Mouse (Mus musculus) heart, postnatal 10 days (tissue): Measurements from ENCODE around the gene Wasf3. TPM values are rescaled to one million over a fixed set of nuclear protein-coding genes. Genes with fewer than 3 reads are reported as not detected.

Experiments
- total RNA-seq, 2 experiments: library from RNA; stranded (reverse); gene quantifications; 2 replicates each; pipeline ENCODE4 v1.2.3; 2021

Wasf3 gene
- total RNA-seq, 2 experiments from 2014 or later, result 0.50 to 0.53 TPM

Other genes with a start within 250 kb of the Wasf3 start
- not detected for gene Gm5565, start 224.4 kb upstream of the Wasf3 start, total RNA-seq
- not detected for gene Gm6309, start 214.3 kb upstream of the Wasf3 start, total RNA-seq
- under 1 TPM in 1 of 2 experiments, not detected in 1; 0.45 TPM for gene 1700001J03Rik, start 199.7 kb upstream of the Wasf3 start, total RNA-seq
- 10 to 100 TPM; 40.3 to 44.8 TPM for gene Rnf6, start 163.4 kb upstream of the Wasf3 start, total RNA-seq
- 10 to 100 TPM; 21.6 to 26.7 TPM for gene Cdk8, start 153.8 kb upstream of the Wasf3 start, total RNA-seq
- gene Gm6408, start 97.0 kb downstream of the Wasf3 start, total RNA-seq, result not detected
- gene Gm6370, start 106.4 kb downstream of the Wasf3 start, total RNA-seq, result not detected
- not detected for gene 4930449I24Rik, start 117.4 kb downstream of the Wasf3 start, total RNA-seq
- gene Gm3402, start 129.1 kb downstream of the Wasf3 start, total RNA-seq, result not detected
- gene Gm3404, start 140.8 kb downstream of the Wasf3 start, total RNA-seq, result not detected
- gene Gm3409, start 152.7 kb downstream of the Wasf3 start, total RNA-seq, result not detected
- gene Gm3415, start 171.2 kb downstream of the Wasf3 start, total RNA-seq, result not detected
- gene Gpr12, start 200.3 kb downstream of the Wasf3 start, total RNA-seq, result not detected